Mouse (Mus musculus): Measurements from ENCODE around the gene Grb10.

Gene Grb10

DNA sequence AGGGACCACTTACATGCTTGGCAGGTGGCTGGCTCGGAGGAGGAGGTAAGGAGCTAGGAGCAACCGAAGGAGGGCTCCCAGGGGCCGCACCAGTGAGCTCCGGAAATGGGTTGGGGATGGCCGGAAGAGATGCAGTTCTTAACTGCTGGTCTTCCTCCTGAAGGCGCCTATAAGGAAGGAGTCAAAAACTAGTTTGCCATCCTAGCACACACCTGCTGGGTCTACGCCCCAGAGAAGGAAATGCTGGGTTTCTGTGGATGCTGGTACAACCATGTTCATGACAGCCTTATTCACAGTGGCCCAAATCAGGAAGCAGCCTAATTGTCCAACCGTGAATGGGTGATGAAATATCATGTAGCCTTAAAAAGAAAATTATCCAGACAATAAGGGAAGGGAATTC lies 71.0 kb downstream of the Grb10 start:
- H3K27me3 ChIP-seq (ENCODE audit: control insufficient read depth, insufficient read depth, low read length, poor library complexity, severe bottlenecking) = no peaks in the 10 kb centered on the region
- no peaks in the 10 kb centered on the region for H3K36me3 ChIP-seq (ENCODE audit: control insufficient read depth, insufficient read depth, low read length, poor library complexity, severe bottlenecking)
- DNase-seq (ENCODE audit: low read depth, low spot score) = no peak

DNA sequence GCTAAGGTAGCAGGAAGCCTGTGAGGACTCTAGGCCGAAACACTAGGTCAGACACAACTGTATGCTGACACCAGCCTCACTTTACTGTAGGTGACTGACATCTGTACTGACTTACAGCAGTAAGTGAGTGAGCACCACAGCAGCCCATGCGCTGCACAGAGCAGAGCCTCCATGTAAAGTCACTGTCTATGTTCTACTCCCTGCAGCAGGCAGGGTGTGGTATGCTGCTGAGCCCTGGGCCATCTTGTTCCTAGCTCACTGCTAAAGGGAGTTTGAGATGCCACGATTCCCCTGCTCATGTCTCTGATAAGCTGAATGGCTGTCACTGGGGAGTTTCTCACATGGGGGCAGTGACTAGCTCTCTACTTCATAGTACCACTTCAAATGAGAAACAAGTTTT lies 72.3 kb downstream of the Grb10 start:
- no peak for DNase-seq (ENCODE audit: low read depth, low spot score)
- no peaks in the 10 kb centered on the region for H3K36me3 ChIP-seq (ENCODE audit: control insufficient read depth, insufficient read depth, low read length, poor library complexity, severe bottlenecking)

DNA sequence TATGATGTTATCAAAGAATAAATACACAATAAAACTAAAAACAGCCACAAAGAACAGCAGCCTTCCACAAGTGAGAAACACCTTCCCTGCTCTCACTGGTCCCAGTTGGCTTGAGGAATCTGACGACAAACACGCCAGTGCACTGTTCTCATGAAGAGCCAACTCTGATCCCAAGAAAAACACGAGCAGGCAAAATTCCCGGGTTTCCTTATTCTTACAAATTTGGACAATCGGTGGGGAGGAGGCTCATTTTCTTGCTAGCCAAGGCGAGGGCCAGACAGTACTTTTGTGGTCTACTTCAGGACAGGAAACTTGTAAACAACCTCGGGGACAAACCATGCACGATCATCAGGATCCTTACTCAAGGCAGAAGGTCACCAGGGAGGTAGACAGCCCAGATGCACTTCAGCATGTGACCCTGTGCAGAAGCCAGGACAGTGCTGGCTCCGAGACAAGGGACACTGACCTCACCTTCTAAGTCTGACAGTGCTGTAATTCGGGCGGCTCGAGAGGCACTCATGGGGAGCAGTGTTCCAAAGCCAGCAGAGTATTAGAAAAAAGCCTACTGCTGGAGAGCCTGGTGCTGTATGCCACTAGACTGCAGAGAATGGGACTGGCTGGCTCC lies 72.9 kb downstream of the Grb10 start:
- H3K36me3 ChIP-seq (ENCODE audit: control insufficient read depth, insufficient read depth, low read length, poor library complexity, severe bottlenecking) = no peaks in the 10 kb centered on the region
- no peaks in the 10 kb centered on the region for H3K27me3 ChIP-seq (ENCODE audit: control insufficient read depth, insufficient read depth, low read length, poor library complexity, severe bottlenecking)
- no peak for DNase-seq (ENCODE audit: low read depth, low spot score)

More for the DNA sequence above, 72.3 kb downstream of the Grb10 start:
- no peaks in the 10 kb centered on the region for H3K27me3 ChIP-seq (ENCODE audit: control insufficient read depth, insufficient read depth, low read length, poor library complexity, severe bottlenecking)

DNA sequence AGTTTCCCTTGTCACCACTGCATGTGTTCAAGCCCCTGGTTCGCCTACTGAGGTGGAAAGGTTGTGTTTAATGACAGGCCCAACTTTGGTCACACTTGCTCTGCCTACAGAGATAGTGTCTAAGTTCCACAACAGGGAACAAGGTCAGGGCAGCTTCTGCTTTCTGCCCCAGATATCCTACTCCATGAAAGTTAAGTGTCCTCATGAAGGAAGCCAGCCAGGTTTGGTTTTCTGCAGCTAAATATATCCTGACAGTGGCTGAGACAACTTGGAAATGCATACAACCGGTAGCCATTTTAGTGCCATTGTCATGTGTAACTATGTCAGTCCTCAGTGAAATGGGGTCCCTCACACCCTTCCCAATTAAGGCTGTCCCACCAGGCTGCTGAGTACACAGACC lies 73.8 kb downstream of the Grb10 start:
- no peaks in the 10 kb centered on the region for H3K27me3 ChIP-seq (ENCODE audit: control insufficient read depth, insufficient read depth, low read length, poor library complexity, severe bottlenecking)
- no peaks in the 10 kb centered on the region for H3K36me3 ChIP-seq (ENCODE audit: control insufficient read depth, insufficient read depth, low read length, poor library complexity, severe bottlenecking)
- no peak for DNase-seq (ENCODE audit: low read depth, low spot score)

DNA sequence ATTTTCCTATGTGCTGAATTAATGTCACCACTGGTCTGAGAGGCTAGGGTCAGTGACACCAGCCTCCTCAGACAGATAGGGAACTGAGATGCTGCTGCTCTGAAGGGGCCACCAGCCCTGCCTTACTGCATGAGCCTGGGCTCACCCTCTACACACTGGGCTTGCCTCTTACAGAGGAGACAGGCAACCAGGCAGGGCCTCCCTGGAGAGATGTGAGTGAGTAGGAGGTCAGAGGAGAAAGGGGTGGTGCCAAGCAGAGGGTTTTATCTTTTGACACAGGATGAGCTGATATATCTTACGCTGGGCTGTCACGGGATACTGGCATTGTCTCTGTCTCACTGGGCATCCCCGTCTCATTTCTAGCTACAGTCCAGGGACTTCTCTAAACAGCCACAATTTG lies 74.9 kb downstream of the Grb10 start:
- no peaks in the 10 kb centered on the region for H3K36me3 ChIP-seq (ENCODE audit: control insufficient read depth, insufficient read depth, low read length, poor library complexity, severe bottlenecking)
- H3K27me3 ChIP-seq (ENCODE audit: control insufficient read depth, insufficient read depth, low read length, poor library complexity, severe bottlenecking) = no peaks in the 10 kb centered on the region
- DNase-seq (ENCODE audit: low read depth, low spot score) = no peak

DNA sequence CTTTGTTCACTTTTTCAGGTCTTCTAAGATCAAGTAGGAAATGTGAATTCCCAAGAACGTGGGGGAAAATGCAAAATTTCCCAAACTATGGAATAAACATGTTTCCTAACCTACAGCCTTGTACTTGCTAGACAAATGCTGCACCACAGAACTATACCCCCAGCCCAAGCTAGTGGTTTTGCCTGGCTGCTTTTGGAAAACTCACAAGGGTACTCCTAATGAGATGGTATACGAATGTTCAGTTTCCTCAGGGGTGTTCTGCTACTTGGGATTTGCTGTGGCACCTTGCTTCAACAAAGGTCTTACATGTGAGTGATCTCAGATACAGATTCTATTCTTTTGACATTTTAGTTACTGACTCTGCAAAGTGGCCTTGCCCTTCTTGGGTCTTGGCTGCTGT lies 75.4 kb downstream of the Grb10 start:
- Histone ChIP-seq H3K27me3 (ENCODE audit: control insufficient read depth, insufficient read depth, low read length, poor library complexity, severe bottlenecking) (no peaks in the 10 kb centered on the region), H3K36me3 (ENCODE audit: control insufficient read depth, insufficient read depth, low read length, poor library complexity, severe bottlenecking) (no peaks in the 10 kb centered on the region)
- no peak for DNase-seq (ENCODE audit: low read depth, low spot score)

DNA sequence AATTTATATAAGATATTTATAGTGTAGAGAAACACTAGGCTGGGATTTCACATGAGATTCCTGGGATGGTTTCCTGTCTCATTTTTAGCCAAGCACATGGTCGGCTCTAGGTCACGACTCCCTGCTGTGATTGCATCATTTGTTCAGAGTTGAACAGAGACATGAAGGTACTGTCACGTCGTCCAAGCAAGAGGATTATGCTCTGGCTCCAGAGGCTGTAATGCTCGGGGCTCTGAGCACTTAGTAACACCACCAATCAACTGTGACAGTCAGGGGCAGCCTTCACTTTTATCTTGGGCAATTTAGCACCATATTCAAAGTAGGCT lies 75.9 kb downstream of the Grb10 start:
- DNase-seq (ENCODE audit: low read depth, low spot score) = no peak
- Histone ChIP-seq H3K36me3 (ENCODE audit: control insufficient read depth, insufficient read depth, low read length, poor library complexity, severe bottlenecking) (no peaks in the 10 kb centered on the region), H3K27me3 (ENCODE audit: control insufficient read depth, insufficient read depth, low read length, poor library complexity, severe bottlenecking) (no peaks in the 10 kb centered on the region)

DNA sequence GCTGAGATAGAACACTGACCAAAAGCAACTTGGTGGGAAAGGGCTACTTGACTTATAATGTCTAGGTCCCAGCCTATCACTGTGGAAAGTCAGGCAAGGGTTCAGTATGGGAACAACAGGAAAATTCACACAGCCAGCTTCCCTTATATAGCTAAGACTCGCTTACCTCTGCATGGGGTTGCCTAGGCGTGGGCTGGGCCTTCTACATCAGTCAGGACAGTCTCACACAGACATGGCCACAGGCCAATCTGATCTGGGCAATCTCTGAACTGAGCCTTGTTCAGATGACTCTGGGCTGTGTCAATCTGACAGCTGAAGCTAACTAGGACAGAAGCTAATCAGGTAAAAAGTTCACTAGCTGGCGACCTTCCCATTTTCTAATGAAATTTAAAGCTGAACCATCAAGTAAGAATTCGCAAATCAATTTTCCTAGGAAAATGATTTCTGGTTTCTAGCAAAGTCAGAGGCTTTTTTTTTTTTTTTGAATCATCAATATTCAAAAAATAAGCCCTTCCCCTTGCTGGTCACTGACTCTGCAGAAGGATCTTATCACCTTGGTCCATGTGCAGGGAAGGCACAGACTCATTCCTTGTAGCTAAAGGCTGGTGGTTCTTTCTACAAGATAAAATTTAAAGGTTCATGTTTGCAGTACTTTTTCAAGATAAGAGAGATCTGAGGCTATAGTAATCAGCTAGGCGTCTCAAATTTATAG lies 76.4 kb downstream of the Grb10 start:
- H3K27me3 ChIP-seq (ENCODE audit: control insufficient read depth, insufficient read depth, low read length, poor library complexity, severe bottlenecking) = no peaks in the 10 kb centered on the region
- no peak for DNase-seq (ENCODE audit: low read depth, low spot score)

DNA sequence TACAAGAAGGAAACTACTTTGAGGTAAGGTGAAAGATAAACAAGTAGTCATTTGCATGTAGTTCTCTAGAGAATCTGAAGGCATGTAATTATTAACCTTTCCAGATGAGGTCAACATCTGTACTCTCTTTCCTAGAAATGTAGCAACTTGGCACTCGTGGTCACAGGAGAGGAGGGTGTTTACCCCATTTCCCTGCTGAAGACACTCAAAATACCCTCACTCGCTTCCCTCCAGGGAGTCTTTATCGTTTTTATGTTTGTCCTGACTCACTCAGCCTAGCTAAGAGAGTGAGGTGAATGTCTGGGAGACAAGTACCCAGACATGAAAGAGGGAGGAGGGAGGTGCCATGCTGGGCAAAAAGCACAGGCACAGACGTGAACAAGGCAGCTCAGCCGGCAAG lies 77.6 kb downstream of the Grb10 start:
- no peaks in the 10 kb centered on the region for H3K36me3 ChIP-seq (ENCODE audit: control insufficient read depth, insufficient read depth, low read length, poor library complexity, severe bottlenecking)
- H3K27me3 ChIP-seq (ENCODE audit: control insufficient read depth, insufficient read depth, low read length, poor library complexity, severe bottlenecking) = no peaks in the 10 kb centered on the region
- no peak for DNase-seq (ENCODE audit: low read depth, low spot score)

More for the DNA sequence above, 76.4 kb downstream of the Grb10 start:
- no peaks in the 10 kb centered on the region for H3K36me3 ChIP-seq (ENCODE audit: control insufficient read depth, insufficient read depth, low read length, poor library complexity, severe bottlenecking)

DNA sequence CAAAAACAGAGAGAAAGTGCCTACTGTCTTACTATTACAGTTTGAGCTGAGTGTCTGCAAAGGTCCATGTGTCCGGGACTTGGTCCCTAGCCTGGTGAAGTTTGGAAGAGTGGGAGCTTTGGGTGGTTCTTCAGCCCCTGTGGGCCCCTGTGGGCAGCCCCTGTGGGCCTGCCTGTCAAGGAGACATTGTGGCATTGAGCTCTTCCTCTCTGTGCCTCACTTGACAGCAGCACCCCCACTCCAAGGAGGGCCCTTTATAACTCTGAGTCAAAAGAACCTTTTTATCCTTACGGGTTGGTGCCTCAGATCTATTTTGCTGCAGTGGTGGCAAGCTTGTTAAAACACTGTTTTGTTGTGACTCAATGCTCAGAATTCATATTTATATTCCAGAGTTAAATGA lies 78.3 kb downstream of the Grb10 start:
- H3K36me3 ChIP-seq (ENCODE audit: control insufficient read depth, insufficient read depth, low read length, poor library complexity, severe bottlenecking) = no peaks in the 10 kb centered on the region
- DNase-seq (ENCODE audit: low read depth, low spot score) = no peak

DNA sequence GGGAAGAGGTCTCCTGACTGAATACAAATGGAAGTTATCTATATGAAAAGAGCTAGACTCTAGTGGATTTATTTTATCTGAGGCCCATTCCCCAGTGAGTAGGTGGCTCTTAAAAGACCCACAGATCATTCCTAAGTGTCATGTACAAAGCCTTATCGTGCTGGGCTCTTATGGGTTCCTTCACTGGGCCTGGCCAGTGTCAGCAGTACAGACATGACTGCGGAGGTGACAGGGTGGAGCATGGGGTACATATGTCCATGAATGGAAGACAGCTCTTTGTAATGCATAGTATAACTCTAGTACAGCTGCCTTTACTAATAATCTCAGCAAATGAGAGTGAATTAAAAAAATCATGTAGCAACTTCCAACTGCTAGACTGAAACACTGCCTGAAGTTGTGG lies 80.0 kb downstream of the Grb10 start:
- Histone ChIP-seq H3K36me3 (ENCODE audit: control insufficient read depth, insufficient read depth, low read length, poor library complexity, severe bottlenecking) (no peaks in the 10 kb centered on the region), H3K27me3 (ENCODE audit: control insufficient read depth, insufficient read depth, low read length, poor library complexity, severe bottlenecking) (no peaks in the 10 kb centered on the region)
- DNase-seq (ENCODE audit: low read depth, low spot score) = no peak

More for the DNA sequence above, 78.3 kb downstream of the Grb10 start:
- H3K27me3 ChIP-seq (ENCODE audit: control insufficient read depth, insufficient read depth, low read length, poor library complexity, severe bottlenecking) = no peaks in the 10 kb centered on the region

DNA sequence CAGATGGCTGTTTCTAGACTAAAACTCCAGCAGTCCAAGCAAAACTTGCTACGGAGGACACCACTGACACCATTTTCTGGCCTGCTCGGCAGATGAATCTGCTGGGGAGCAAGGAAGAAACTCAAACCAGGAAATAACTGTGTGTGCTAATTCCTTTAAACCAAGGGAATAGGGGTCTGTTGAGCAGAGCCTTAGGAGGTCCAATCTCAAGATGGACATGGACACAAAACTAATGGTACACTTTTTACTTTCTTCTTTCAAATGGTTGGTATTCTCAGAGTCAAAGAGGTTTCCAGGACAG lies 80.5 kb downstream of the Grb10 start:
- no peak for DNase-seq (ENCODE audit: low read depth, low spot score)
- H3K27me3 ChIP-seq (ENCODE audit: control insufficient read depth, insufficient read depth, low read length, poor library complexity, severe bottlenecking) = no peaks in the 10 kb centered on the region
- H3K36me3 ChIP-seq (ENCODE audit: control insufficient read depth, insufficient read depth, low read length, poor library complexity, severe bottlenecking) = no peaks in the 10 kb centered on the region

DNA sequence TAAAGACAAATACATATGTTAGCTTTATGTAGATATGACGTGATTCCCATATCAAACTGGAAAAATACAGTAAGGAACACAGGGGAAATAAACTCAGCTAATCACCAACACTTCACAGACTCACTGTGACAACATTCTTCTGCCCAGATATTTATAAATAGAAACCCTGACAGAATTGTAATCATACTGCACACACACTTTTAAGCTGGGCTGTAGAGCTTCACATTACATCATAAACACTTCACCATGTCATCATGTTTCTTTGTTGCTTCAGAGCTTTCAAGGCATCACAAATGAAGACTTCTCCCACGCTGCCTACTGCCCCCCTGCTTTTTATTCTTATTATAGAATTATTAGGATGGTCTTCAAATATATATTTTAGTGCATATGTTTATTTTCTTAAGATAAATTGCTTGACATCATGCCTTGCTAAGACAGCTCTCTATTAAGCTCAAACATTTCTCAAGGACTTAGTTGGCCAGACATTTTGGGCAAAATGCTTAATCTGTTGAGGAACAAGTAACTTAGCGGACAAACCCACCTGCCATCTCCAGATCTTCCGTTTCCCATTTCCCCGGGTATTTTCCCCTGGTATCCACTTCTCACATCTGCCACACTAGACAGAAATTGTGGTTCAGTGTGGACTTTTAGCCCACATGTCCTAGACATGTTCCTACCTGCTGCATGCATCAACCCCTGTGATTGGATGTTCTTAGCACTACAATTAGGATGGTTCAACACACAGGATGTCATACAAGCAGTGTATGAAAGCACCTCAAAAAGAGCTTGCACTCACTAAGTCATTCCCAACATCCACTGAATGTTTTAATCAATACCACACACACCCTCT lies 81.0 kb downstream of the Grb10 start:
- Histone ChIP-seq H3K27me3 (ENCODE audit: control insufficient read depth, insufficient read depth, low read length, poor library complexity, severe bottlenecking) (no peaks in the 10 kb centered on the region), H3K36me3 (ENCODE audit: control insufficient read depth, insufficient read depth, low read length, poor library complexity, severe bottlenecking) (no peaks in the 10 kb centered on the region)
- no peak for DNase-seq (ENCODE audit: low read depth, low spot score)

DNA sequence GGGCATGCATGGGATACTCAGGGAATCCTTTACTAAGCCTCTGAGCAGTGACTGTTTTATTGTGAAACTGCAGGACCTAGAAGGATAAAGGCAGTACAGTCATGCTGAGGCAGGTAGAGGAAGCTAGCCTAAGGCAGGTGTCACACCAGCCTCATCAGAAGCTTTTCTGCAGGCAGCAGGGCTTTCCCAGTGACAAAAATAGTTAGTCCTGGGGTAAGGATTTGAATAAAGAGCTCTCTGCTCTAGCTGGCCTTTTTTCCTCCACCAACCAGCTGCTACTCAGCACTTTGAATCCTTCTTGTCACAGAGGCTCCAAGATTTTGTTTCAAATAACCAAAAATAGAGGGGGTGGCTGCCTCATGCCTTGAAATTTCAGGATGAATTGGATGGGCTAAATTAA lies 82.7 kb downstream of the Grb10 start:
- DNase-seq (ENCODE audit: low read depth, low spot score) = no peak
- Histone ChIP-seq H3K27me3 (ENCODE audit: control insufficient read depth, insufficient read depth, low read length, poor library complexity, severe bottlenecking) (no peaks in the 10 kb centered on the region), H3K36me3 (ENCODE audit: control insufficient read depth, insufficient read depth, low read length, poor library complexity, severe bottlenecking) (no peaks in the 10 kb centered on the region)

DNA sequence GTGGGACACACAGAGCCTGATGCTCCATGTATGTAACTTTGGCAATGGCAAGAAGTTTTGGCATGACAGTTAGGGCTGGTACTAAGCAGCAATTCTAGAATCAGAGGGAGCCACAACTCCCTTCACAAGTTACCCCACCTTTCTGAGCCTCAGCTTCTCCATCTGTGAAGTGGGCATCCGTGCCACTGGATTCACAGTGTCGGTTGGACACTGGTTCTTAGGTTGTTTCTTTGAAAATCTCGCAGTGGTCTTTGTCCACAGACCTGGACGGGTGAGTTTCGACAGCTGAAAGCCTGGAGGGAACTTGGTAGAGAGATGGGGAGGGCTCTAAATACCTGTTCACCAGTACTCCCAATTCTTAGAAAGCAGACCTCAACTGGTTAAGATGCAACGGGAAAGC lies 83.9 kb downstream of the Grb10 start:
- DNase-seq (ENCODE audit: low read depth, low spot score) = no peak
- no peaks in the 10 kb centered on the region for H3K36me3 ChIP-seq (ENCODE audit: control insufficient read depth, insufficient read depth, low read length, poor library complexity, severe bottlenecking)
- H3K27me3 ChIP-seq (ENCODE audit: control insufficient read depth, insufficient read depth, low read length, poor library complexity, severe bottlenecking) = no peaks in the 10 kb centered on the region
